Mouse (Mus musculus) CH12.LX (cell line): ENCODE data around the gene Ppp2r5d. TPM values are rescaled to one million over a fixed set of nuclear protein-coding genes. Genes with fewer than 3 reads are reported as not detected.
A peak's percentile ranks its signal among the peaks of the same experiment; 100 is the strongest.

ENCODE experiments used
- DNase-seq: peaks from one replicate; pipeline ENCODE4 v3.0.0-alpha.2; 2013; ENCODE audit errors: extremely low read depth
- H3K27ac ChIP-seq: 2 replicates; pipeline ENCODE4 v1.5.1; 2012; ENCODE audit warnings: low read depth, mild to moderate bottlenecking, control low read depth, moderate library complexity; ENCODE audit not compliant: insufficient read depth
- H3K27me3 ChIP-seq: replicated peaks from 2 replicates; pipeline ENCODE3; 2012; ENCODE audit warnings: inconsistent platforms
- H3K36me3 ChIP-seq, 2 experiments: replicated peaks in 1 of 2; 2 replicates each; pipeline versions ENCODE3 to v1.6.1; 2012; ENCODE audit warnings: inconsistent platforms in 1 of 2, low read length in 1 of 2, mild to moderate bottlenecking in 1 of 2, mixed read lengths in 1 of 2, moderate library complexity in 1 of 2; ENCODE audit not compliant: control insufficient read depth in 1 of 2, insufficient read depth in 1 of 2
- H3K4me1 ChIP-seq, 2 experiments: 2 replicates each; pipeline ENCODE4 v1.6.1; 2012; ENCODE audit warnings: inconsistent platforms in 1 of 2, moderate library complexity in 1 of 2; ENCODE audit not compliant: insufficient read depth in 2 of 2, control insufficient read depth in 1 of 2
- H3K4me2 ChIP-seq: 2 replicates; pipeline ENCODE4 v1.6.1; 2012; ENCODE audit warnings: low read depth, mild to moderate bottlenecking, control low read depth; ENCODE audit not compliant: poor library complexity, insufficient read depth, severe bottlenecking
- H3K4me3 ChIP-seq, 3 experiments: fragments of 150-350 bp in 1 of 3; sonication (generic) in 1 of 3; replicated peaks in 1 of 3; 2 replicates each; pipeline versions ENCODE3 to v1.5.1; 2011 to 2012; ENCODE audit warnings: low read depth in 2 of 3, low read length in 2 of 3, mild to moderate bottlenecking in 2 of 3, moderate library complexity in 2 of 3, control low read depth in 1 of 3, improper control_type of control experiment in 1 of 3, inconsistent platforms in 1 of 3, mixed read lengths in 1 of 3; ENCODE audit not compliant: poor library complexity in 1 of 3
- H3K79me2 ChIP-seq: replicated peaks from 2 replicates; pipeline ENCODE4 v1.6.1; 2012; ENCODE audit warnings: mild to moderate bottlenecking, moderate library complexity; ENCODE audit not compliant: control insufficient read depth, poor library complexity, insufficient read depth, severe bottlenecking; ENCODE audit errors: extremely low read depth
- H3K9ac ChIP-seq: 2 replicates; pipeline ENCODE4 v1.6.1; 2012; ENCODE audit warnings: low read depth, mild to moderate bottlenecking, control low read depth, moderate library complexity; ENCODE audit not compliant: insufficient read depth
- H3K9me3 ChIP-seq: replicated peaks from 2 replicates; pipeline ENCODE3; 2012; ENCODE audit warnings: low read length, inconsistent platforms, mixed read lengths
- BHLHE40 ChIP-seq: IDR thresholded peaks from 2 replicates; pipeline ENCODE4 v1.6.1; 2011; ENCODE audit warnings: mild to moderate bottlenecking, low read depth, low read length, improper control_type of control experiment
- EP300 ChIP-seq: IDR thresholded peaks from 2 replicates; pipeline ENCODE4 v1.6.1; 2011; ENCODE audit warnings: low read length, improper control_type of control experiment
- GABPA ChIP-seq: IDR thresholded peaks from 2 replicates; pipeline ENCODE4 v1.6.1; 2012; ENCODE audit warnings: low read depth, low read length, improper control_type of control experiment, inconsistent platforms; ENCODE audit not compliant: insufficient replicate concordance
- IRF4 ChIP-seq: IDR thresholded peaks from 2 replicates; pipeline ENCODE4 v1.6.1; 2014; ENCODE audit warnings: low read depth, mild to moderate bottlenecking, inconsistent platforms, low read length, improper control_type of control experiment
- KAT2A ChIP-seq: IDR thresholded peaks from 2 replicates; pipeline ENCODE4 v1.6.1; 2012; ENCODE audit warnings: low read length, improper control_type of control experiment, inconsistent platforms; ENCODE audit not compliant: insufficient replicate concordance
- MAX ChIP-seq: IDR thresholded peaks from 2 replicates; pipeline ENCODE4 v1.6.1; 2011; ENCODE audit warnings: low read length, improper control_type of control experiment
- MAZ ChIP-seq: IDR thresholded peaks from 2 replicates; pipeline ENCODE4 v1.6.1; 2012; ENCODE audit warnings: low read depth, mild to moderate bottlenecking, inconsistent platforms, low read length, improper control_type of control experiment, moderate library complexity
- MEF2A ChIP-seq: IDR thresholded peaks from 2 replicates; pipeline ENCODE4 v1.6.1; 2014; ENCODE audit warnings: low read depth, mild to moderate bottlenecking, inconsistent platforms, low read length, improper control_type of control experiment, borderline replicate concordance
- MXI1 ChIP-seq: IDR thresholded peaks from 2 replicates; pipeline ENCODE4 v1.6.1; 2011; ENCODE audit warnings: mild to moderate bottlenecking, low read depth, low read length, improper control_type of control experiment
- MYC ChIP-seq: IDR thresholded peaks from 2 replicates; pipeline ENCODE4 v1.6.1; 2011; ENCODE audit warnings: low read depth, mild to moderate bottlenecking, improper control_type of control experiment, low read length
- NELFE ChIP-seq: IDR thresholded peaks from 2 replicates; pipeline ENCODE4 v1.6.1; 2011; ENCODE audit warnings: low read depth, low read length, improper control_type of control experiment
- POLR2A ChIP-seq: IDR thresholded peaks from 2 replicates; pipeline ENCODE4 v1.6.1; 2011; ENCODE audit warnings: low read depth, mild to moderate bottlenecking, improper control_type of control experiment, low read length
- POLR2AphosphoS2 ChIP-seq: IDR thresholded peaks from 2 replicates; pipeline ENCODE4 v1.6.1; 2011; ENCODE audit warnings: low read depth, low read length, improper control_type of control experiment
- RCOR1 ChIP-seq: conservative IDR thresholded peaks from 2 replicates; pipeline ENCODE4 v1.6.1; 2012; ENCODE audit warnings: low read depth, mild to moderate bottlenecking, inconsistent platforms, low read length, improper control_type of control experiment
- SIN3A ChIP-seq: IDR thresholded peaks from 2 replicates; pipeline ENCODE4 v1.6.1; 2012; ENCODE audit warnings: low read length, improper control_type of control experiment, inconsistent platforms
- UBTF ChIP-seq: IDR thresholded peaks from 2 replicates; pipeline ENCODE4 v1.6.1; 2012; ENCODE audit warnings: low read depth, mild to moderate bottlenecking, inconsistent platforms, low read length, improper control_type of control experiment, moderate library complexity
- ZC3H11A ChIP-seq: IDR thresholded peaks from 2 replicates; pipeline ENCODE4 v1.6.1; 2012; ENCODE audit warnings: low read depth, mild to moderate bottlenecking, inconsistent platforms, low read length, improper control_type of control experiment
- dilution Hi-C: fragments of 300-500 bp; cut with MboI; formaldehyde crosslinking; loops from 2 replicates; pipeline ENCODE4 v1.14.3; 2020; ENCODE audit warnings: low sequenced_read_pairs; ENCODE audit not compliant: extremely low pct_unique_long_range_greater_than_20kb, extremely low pct_ligation_motif_present
- in situ Hi-C: fragments of 300-500 bp; cut with MboI; formaldehyde crosslinking; loops from 3 replicates; pipeline ENCODE4 v1.14.3; 2019; ENCODE audit warnings: low sequenced_read_pairs, low pct_ligation_motif_present, low pct_unique_long_range_greater_than_20kb, mixed read lengths
- polyA plus RNA-seq: library from polyadenylated mRNA; unstranded; fragments of >175 nt; gene quantifications from 2 replicates; pipeline ENCODE4 v1.2.1, GENCODE M21; 2012; ENCODE audit warnings: low read depth; ENCODE audit not compliant: insufficient read length
- total RNA-seq, 2 experiments: library from RNA; depleted of rRNA; stranded (reverse); fragments of 300-350 nt in 1 of 2; fragments of >200 nt in 1 of 2; gene quantifications; 2 replicates each; pipeline ENCODE4 v1.2.3; 2012 to 2014

Ppp2r5d gene
- total and polyA plus RNA-seq, 3 experiments, result 56.2 to 75.4 (median 57.7) TPM

GRCm38 (mm10) chr17:46649811-46650210, 55.1 kb downstream of the Ppp2r5d start:
- no peak for TF ChIP-seq KAT2A
- TF ChIP-seq UBTF, result no peak
- no peak for TF ChIP-seq NELFE
- TF ChIP-seq ZC3H11A, result no peak
- TF ChIP-seq POLR2A, result no peak
- no peak for TF ChIP-seq MAZ
- no peak for TF ChIP-seq MYC
- no peak for TF ChIP-seq EP300
- no peak for TF ChIP-seq BHLHE40
- no peak for TF ChIP-seq MAX
- no peak for TF ChIP-seq POLR2AphosphoS2
- TF ChIP-seq MXI1, result no peak
- TF ChIP-seq IRF4, result no peak
- peaks cover 28% of the 10 kb centered on the region for H3K79me2 ChIP-seq
- H3K4me2 ChIP-seq, result peak overlapping the region; percentile 4
- dilution Hi-C loops, result no loop called here
- H3K4me1 ChIP-seq, result peaks cover 9 to 56% of the 10 kb centered on the region in 2 experiments
- no peaks in the 10 kb centered on the region for H3K27me3 ChIP-seq
- peaks cover 37 to 56% of the 10 kb centered on the region in 2 experiments for H3K36me3 ChIP-seq
- peak overlapping the region; percentile 53 for H3K27ac ChIP-seq
- DNase-seq, result no peak
- H3K4me3 ChIP-seq, result peak overlapping the region; percentile 38 to 84 (median 46)
- H3K9ac ChIP-seq, result peak overlapping the region; percentile 44; the same call in 1 of the 2 replicates
- H3K9me3 ChIP-seq, result peaks cover 5% of the 10 kb centered on the region
- in situ Hi-C loops, result loop anchor here (5.0 kb wide), 2 partner anchors 62 to 122 kb away; partner anchors contain the start of genes 2310039H08Rik and Pex6

DNA sequence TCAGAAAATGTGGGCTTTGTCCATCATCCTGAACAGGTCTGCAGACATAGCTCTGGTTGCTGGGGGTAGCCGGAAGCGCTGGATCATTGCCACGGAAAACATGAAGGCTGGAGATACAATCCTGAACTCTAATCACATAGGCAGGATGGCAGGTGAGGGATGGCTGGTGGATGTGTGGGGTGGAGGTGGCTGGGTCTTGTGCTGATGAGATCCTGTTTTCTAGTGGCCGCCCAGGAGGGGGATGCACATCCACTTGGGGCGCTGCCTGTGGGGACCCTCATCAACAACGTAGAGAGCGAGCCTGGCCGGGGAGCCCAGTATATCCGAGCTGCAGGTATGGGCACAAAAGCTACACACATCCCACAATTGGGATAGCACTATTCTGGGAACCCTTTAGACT, 56.5 kb downstream of the Ppp2r5d start:
- no peak overlapping the region for H3K27ac ChIP-seq
- peaks cover 28% of the 10 kb centered on the region for H3K79me2 ChIP-seq
- peaks cover 25 to 44% of the 10 kb centered on the region in 2 experiments for H3K36me3 ChIP-seq
- in situ Hi-C loops (no loop called here), dilution Hi-C loops (no loop called here)
- H3K27me3 ChIP-seq, result no peaks in the 10 kb centered on the region
- H3K4me2 ChIP-seq, result no peak overlapping the region
- H3K4me1 ChIP-seq, result peaks cover 12 to 64% of the 10 kb centered on the region in 2 experiments
- H3K4me3 ChIP-seq, result no peak overlapping the region
- no peaks in the 10 kb centered on the region for H3K9me3 ChIP-seq
- TF ChIP-seq MEF2A (no peak), RCOR1 (no peak), MXI1 (no peak), GABPA (no peak), SIN3A (no peak), EP300 (no peak)
- no peak for DNase-seq
- H3K9ac ChIP-seq, result no peak overlapping the region
